Mouse (Mus musculus): ENCODE results near the gene Olfr464. TPM values are rescaled to one million over a fixed set of nuclear protein-coding genes. Genes with fewer than 3 reads are reported as not detected.
A peak's percentile ranks its signal among the peaks of the same experiment; 100 is the strongest.

Olfr464 gene
- total RNA-seq, 1 experiment: not detected

GRCm38 (mm10) chr11:87965293-87965692, 44.5 kb upstream of the Olfr464 start:
- no peak overlapping the region for H3K4me3 ChIP-seq (ENCODE audit: insufficient read depth in 1 of 2, low read depth in 1 of 2, low read length in 2 of 2, poor library complexity in 1 of 2, severe bottlenecking in 1 of 2)
- TF ChIP-seq ZNF384 (IDR thresholded peaks at IDR 0.05; ENCODE audit: low read depth, low read length) (no peak), MAFK (IDR thresholded peaks at IDR 0.05; ENCODE audit: insufficient read depth, low read depth, low read length) (no peak), ZC3H11A (IDR thresholded peaks at IDR 0.05; ENCODE audit: borderline replicate concordance, low read depth, low read length) (no peak), CHD2 (IDR thresholded peaks at IDR 0.05; ENCODE audit: low read depth, low read length) (no peak)
- H3K4me1 ChIP-seq (ENCODE audit: control insufficient read depth in 2 of 2, insufficient read depth in 2 of 2, low read length in 2 of 2, poor library complexity in 1 of 2): peaks cover 4 to 8% of the 10 kb centered on the region in 2 experiments; a peak in 3 of 4 replicates
- H3K9me3 ChIP-seq (ENCODE audit: control insufficient read depth, insufficient read depth, low read depth, low read length): no peaks in the 10 kb centered on the region
- H3K36me3 ChIP-seq (ENCODE audit: control insufficient read depth, insufficient read depth, low read length, poor library complexity, severe bottlenecking): no peaks in the 10 kb centered on the region
- peak overlapping the region; percentile 36; the same call in 1 of the 2 replicates for H3K27ac ChIP-seq (ENCODE audit: insufficient read depth, low read depth, low read length, poor library complexity, severe bottlenecking)
- H3K9ac ChIP-seq (ENCODE audit: insufficient read depth, low read depth, low read length, poor library complexity, severe bottlenecking): no peak overlapping the region
- in situ Hi-C loops (cut with MboI; ENCODE audit: low sequenced_read_pairs in 2 of 2, unreplicated experiment in 2 of 2): loop anchor here in 1 of 2 experiments (5.0 to 10.0 kb wide), 3 partner anchors 92 to 860 kb away; no protein-coding TSS in a partner anchor
- no peak for DNase-seq (ENCODE audit: low read depth, low spot score)

GRCm38 (mm10) chr11:87957066-87957465, 36.3 kb upstream of the Olfr464 start:
- Histone ChIP-seq H3K4me1 (ENCODE audit: control insufficient read depth in 2 of 2, insufficient read depth in 2 of 2, low read length in 2 of 2, poor library complexity in 1 of 2) (no peaks in the 10 kb centered on the region), H3K27ac (ENCODE audit: insufficient read depth, low read depth, low read length, poor library complexity, severe bottlenecking) (no peak overlapping the region), H3K9ac (ENCODE audit: insufficient read depth, low read depth, low read length, poor library complexity, severe bottlenecking) (no peak overlapping the region), H3K9me3 (ENCODE audit: control insufficient read depth, insufficient read depth, low read depth, low read length) (no peaks in the 10 kb centered on the region), H3K4me3 (ENCODE audit: insufficient read depth in 1 of 2, low read depth in 1 of 2, low read length in 2 of 2, poor library complexity in 1 of 2, severe bottlenecking in 1 of 2) (no peak overlapping the region), H3K36me3 (ENCODE audit: control insufficient read depth, insufficient read depth, low read length, poor library complexity, severe bottlenecking) (no peaks in the 10 kb centered on the region)
- TF ChIP-seq MAFK (IDR thresholded peaks at IDR 0.05; ENCODE audit: insufficient read depth, low read depth, low read length) (no peak), ZNF384 (IDR thresholded peaks at IDR 0.05; ENCODE audit: low read depth, low read length) (no peak), HCFC1 (IDR thresholded peaks at IDR 0.05; ENCODE audit: borderline replicate concordance, insufficient read depth, low read length) (no peak), ZC3H11A (IDR thresholded peaks at IDR 0.05; ENCODE audit: borderline replicate concordance, low read depth, low read length) (no peak), CHD2 (IDR thresholded peaks at IDR 0.05; ENCODE audit: low read depth, low read length) (no peak)
- in situ Hi-C loops (cut with MboI; ENCODE audit: low sequenced_read_pairs in 2 of 2, unreplicated experiment in 2 of 2): no loop called here
- no peak for DNase-seq (ENCODE audit: low read depth, low spot score)

GRCm38 (mm10) chr11:87955144-87955543, 34.4 kb upstream of the Olfr464 start:
- H3K36me3 ChIP-seq (ENCODE audit: control insufficient read depth, insufficient read depth, low read length, poor library complexity, severe bottlenecking): no peaks in the 10 kb centered on the region
- H3K4me3 ChIP-seq (ENCODE audit: insufficient read depth in 1 of 2, low read depth in 1 of 2, low read length in 2 of 2, poor library complexity in 1 of 2, severe bottlenecking in 1 of 2): no peak overlapping the region
- no peaks in the 10 kb centered on the region for H3K9me3 ChIP-seq (ENCODE audit: control insufficient read depth, insufficient read depth, low read depth, low read length)
- H3K9ac ChIP-seq (ENCODE audit: insufficient read depth, low read depth, low read length, poor library complexity, severe bottlenecking): no peak overlapping the region
- TF ChIP-seq MAFK (IDR thresholded peaks at IDR 0.05; ENCODE audit: insufficient read depth, low read depth, low read length) (no peak), CHD2 (IDR thresholded peaks at IDR 0.05; ENCODE audit: low read depth, low read length) (no peak)
- in situ Hi-C loops (cut with MboI; ENCODE audit: low sequenced_read_pairs in 2 of 2, unreplicated experiment in 2 of 2): no loop called here
- H3K4me1 ChIP-seq (ENCODE audit: control insufficient read depth in 2 of 2, insufficient read depth in 2 of 2, low read length in 2 of 2, poor library complexity in 1 of 2): no peaks in the 10 kb centered on the region
- DNase-seq (ENCODE audit: low read depth, low spot score): no peak
- no peak overlapping the region for H3K27ac ChIP-seq (ENCODE audit: insufficient read depth, low read depth, low read length, poor library complexity, severe bottlenecking)

- no peaks in the 10 kb centered on the region for H3K9me3 ChIP-seq (ENCODE audit: control insufficient read depth, insufficient read depth, low read depth, low read length)
- H3K36me3 ChIP-seq (ENCODE audit: control insufficient read depth, insufficient read depth, low read length, poor library complexity, severe bottlenecking): no peaks in the 10 kb centered on the region
- in situ Hi-C loops (cut with MboI; ENCODE audit: low sequenced_read_pairs in 2 of 2, unreplicated experiment in 2 of 2): no loop called here
- no peak for DNase-seq (ENCODE audit: low read depth, low spot score)
- no peak overlapping the region for H3K9ac ChIP-seq (ENCODE audit: insufficient read depth, low read depth, low read length, poor library complexity, severe bottlenecking)
- no peak for TF ChIP-seq ZNF384 (IDR thresholded peaks at IDR 0.05; ENCODE audit: low read depth, low read length)
- no peak for TF ChIP-seq ZC3H11A (IDR thresholded peaks at IDR 0.05; ENCODE audit: borderline replicate concordance, low read depth, low read length)
- H3K4me3 ChIP-seq (ENCODE audit: insufficient read depth in 1 of 2, low read depth in 1 of 2, low read length in 2 of 2, poor library complexity in 1 of 2, severe bottlenecking in 1 of 2): no peak overlapping the region
- no peak overlapping the region for H3K27ac ChIP-seq (ENCODE audit: insufficient read depth, low read depth, low read length, poor library complexity, severe bottlenecking)
- no peaks in the 10 kb centered on the region for H3K4me1 ChIP-seq (ENCODE audit: control insufficient read depth in 2 of 2, insufficient read depth in 2 of 2, low read length in 2 of 2, poor library complexity in 1 of 2)
Measured at GRCm38 (mm10) chr11:87949990-87950389, 29.2 kb upstream of the Olfr464 start.

- no peak overlapping the region for H3K27ac ChIP-seq (ENCODE audit: insufficient read depth, low read depth, low read length, poor library complexity, severe bottlenecking)
- no peak for DNase-seq (ENCODE audit: low read depth, low spot score)
- H3K9ac ChIP-seq (ENCODE audit: insufficient read depth, low read depth, low read length, poor library complexity, severe bottlenecking): no peak overlapping the region
- H3K9me3 ChIP-seq (ENCODE audit: control insufficient read depth, insufficient read depth, low read depth, low read length): no peaks in the 10 kb centered on the region
- H3K4me3 ChIP-seq (ENCODE audit: insufficient read depth in 1 of 2, low read depth in 1 of 2, low read length in 2 of 2, poor library complexity in 1 of 2, severe bottlenecking in 1 of 2): no peak overlapping the region
- TF ChIP-seq CHD2 (IDR thresholded peaks at IDR 0.05; ENCODE audit: low read depth, low read length) (no peak), ZNF384 (IDR thresholded peaks at IDR 0.05; ENCODE audit: low read depth, low read length) (no peak), HCFC1 (IDR thresholded peaks at IDR 0.05; ENCODE audit: borderline replicate concordance, insufficient read depth, low read length) (no peak), MAFK (IDR thresholded peaks at IDR 0.05; ENCODE audit: insufficient read depth, low read depth, low read length) (no peak), ZC3H11A (IDR thresholded peaks at IDR 0.05; ENCODE audit: borderline replicate concordance, low read depth, low read length) (no peak)
- H3K4me1 ChIP-seq (ENCODE audit: control insufficient read depth in 2 of 2, insufficient read depth in 2 of 2, low read length in 2 of 2, poor library complexity in 1 of 2): no peaks in the 10 kb centered on the region
- in situ Hi-C loops (cut with MboI; ENCODE audit: low sequenced_read_pairs in 2 of 2, unreplicated experiment in 2 of 2): no loop called here
- H3K36me3 ChIP-seq (ENCODE audit: control insufficient read depth, insufficient read depth, low read length, poor library complexity, severe bottlenecking): no peaks in the 10 kb centered on the region
Measured at GRCm38 (mm10) chr11:87935467-87935866, 14.7 kb upstream of the Olfr464 start.
